Mouse (Mus musculus) kidney, postnatal 10 days (tissue): ENCODE results near the gene Hmgn2.
"Not testable (repeated sequence)": the region's sequence is repeated elsewhere in the genome, so short reads cannot be mapped to it uniquely, and the experiment has no call there.

Experiments
- DNase-seq: peaks from one replicate; pipeline ENCODE4 v3.0.0; 2021; ENCODE audit warnings: mixed read lengths

The Hmgn2 gene

GRCm38 (mm10) chr4:133918093-133918825 is 50.2 kb downstream of the Hmgn2 start:
- DNase-seq: not testable (repeated sequence)
